Mouse (Mus musculus): Measurements from ENCODE around the gene Creld1. TPM values are rescaled to one million over a fixed set of nuclear protein-coding genes. Genes with fewer than 3 reads are reported as not detected.

Gene Creld1
- polyA plus RNA-seq (2015; fragmentation: Nextera tagmentation; extraction: Ambion mirVana): 23.2 and 23.3 TPM in 2 replicates

DNA sequence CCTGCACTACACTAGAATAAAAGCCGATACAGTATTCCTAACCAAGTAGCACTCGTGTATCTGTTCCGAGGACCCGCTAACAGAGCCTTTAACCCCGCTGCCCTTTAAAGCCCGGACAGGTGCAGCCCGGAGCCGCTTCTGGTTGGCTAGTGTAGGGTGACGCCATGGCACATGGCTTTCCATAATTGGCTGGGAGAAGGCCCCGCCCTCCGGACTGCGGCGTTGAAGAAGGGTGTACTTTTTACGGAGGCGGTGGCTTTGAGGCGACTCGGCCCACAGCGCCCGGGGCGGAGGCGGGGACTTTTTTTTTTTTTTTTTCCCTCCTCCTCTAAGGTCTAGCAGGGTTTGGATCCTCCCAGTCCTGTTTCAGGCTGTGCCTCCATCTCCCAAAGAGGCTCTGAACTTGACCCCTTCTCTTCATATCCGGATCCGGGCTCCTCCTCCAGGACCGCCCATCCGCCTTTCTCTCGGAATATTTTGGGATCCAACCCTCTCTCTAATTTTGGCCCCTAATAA, at the start of gene Creld1:
TSS of gene Creld1 (plus strand) at position 198 of the 516 bp plus-strand sequence.
- WGBS: under 1% methylated on average over 26 of the region's 26 CpGs
- Histone ChIP-seq H3K4me2 (peak within 1 kb of the TSS; percentile 89), H3K27me3 (replicated peaks) (peaks cover 23% of the 10 kb centered on the region; the same call in 1 of the 2 replicates), H3K4me3 (replicated peaks) (peak within 1 kb of the TSS; percentile 55), H3K4me1 (peaks cover 15% of the 10 kb centered on the region), H3K27ac (peak within 1 kb of the TSS; percentile 80), H3K36me3 (no peaks in the 10 kb centered on the region), H3K9ac (peak within 1 kb of the TSS; percentile 44), H3K9me3 (no peaks in the 10 kb centered on the region)
- ATAC-seq (ENCODE audit: insufficient read depth, low FRiP score, low read depth): peak; percentile 96

DNA sequence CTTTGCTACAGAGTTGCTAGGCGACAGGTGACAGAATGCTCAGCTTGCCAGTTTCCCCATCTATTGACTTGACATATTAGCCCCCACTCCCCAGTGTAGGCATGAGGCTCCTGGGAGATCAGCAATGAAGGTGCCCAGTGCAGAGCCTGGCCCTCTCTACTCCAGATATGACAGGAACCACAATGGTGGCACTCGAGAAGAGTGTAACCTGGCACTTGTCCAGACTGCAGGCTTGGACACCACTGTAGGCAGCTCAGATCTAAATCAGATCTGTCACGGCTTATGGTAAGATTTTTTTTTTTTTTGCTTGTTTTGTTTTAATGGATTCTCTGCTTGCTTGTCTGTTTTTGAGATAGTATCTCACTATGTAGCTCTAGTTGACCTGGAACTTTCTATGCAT, 49.4 kb upstream of the Creld1 start:
- no peak for ATAC-seq (ENCODE audit: insufficient read depth, low FRiP score, low read depth)
- no peak overlapping the region for H3K27ac ChIP-seq
- no peak overlapping the region for H3K4me2 ChIP-seq
- 82% methylated on average over 3 of the region's 3 CpGs for WGBS
- H3K4me1 ChIP-seq: no peaks in the 10 kb centered on the region
- no peaks in the 10 kb centered on the region for H3K27me3 ChIP-seq (replicated peaks)
- H3K36me3 ChIP-seq: no peaks in the 10 kb centered on the region
- no peak overlapping the region for H3K9ac ChIP-seq
- no peak overlapping the region for H3K4me3 ChIP-seq (replicated peaks)
- no peaks in the 10 kb centered on the region for H3K9me3 ChIP-seq

DNA sequence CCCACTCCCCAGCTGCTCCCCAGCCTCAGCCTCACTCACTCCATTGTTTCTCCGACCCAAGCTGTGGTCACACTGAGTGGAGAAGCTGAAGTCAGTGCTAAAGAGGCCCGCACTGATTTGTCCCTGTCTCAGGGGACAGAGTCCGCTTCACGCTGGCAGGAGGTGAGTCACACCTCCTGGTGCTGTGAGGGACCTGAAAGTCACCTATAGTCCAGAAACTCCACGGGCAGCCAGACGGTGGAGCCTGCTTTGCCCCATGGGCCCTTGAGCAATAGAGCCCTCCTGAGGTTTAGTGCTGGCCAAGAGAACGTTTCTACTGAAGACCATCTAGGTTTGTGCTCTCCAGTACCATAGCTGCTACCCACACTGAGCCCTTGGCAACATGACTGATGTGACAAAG, 48.4 kb upstream of the Creld1 start:
- Histone ChIP-seq H3K9ac (no peak overlapping the region), H3K4me2 (no peak overlapping the region), H3K9me3 (no peaks in the 10 kb centered on the region), H3K4me1 (no peaks in the 10 kb centered on the region), H3K36me3 (no peaks in the 10 kb centered on the region), H3K27me3 (replicated peaks) (no peaks in the 10 kb centered on the region), H3K4me3 (replicated peaks) (no peak overlapping the region), H3K27ac (no peak overlapping the region)
- 64% methylated on average over 7 of the region's 7 CpGs for WGBS
- peak; percentile 84 for ATAC-seq (ENCODE audit: insufficient read depth, low FRiP score, low read depth)

DNA sequence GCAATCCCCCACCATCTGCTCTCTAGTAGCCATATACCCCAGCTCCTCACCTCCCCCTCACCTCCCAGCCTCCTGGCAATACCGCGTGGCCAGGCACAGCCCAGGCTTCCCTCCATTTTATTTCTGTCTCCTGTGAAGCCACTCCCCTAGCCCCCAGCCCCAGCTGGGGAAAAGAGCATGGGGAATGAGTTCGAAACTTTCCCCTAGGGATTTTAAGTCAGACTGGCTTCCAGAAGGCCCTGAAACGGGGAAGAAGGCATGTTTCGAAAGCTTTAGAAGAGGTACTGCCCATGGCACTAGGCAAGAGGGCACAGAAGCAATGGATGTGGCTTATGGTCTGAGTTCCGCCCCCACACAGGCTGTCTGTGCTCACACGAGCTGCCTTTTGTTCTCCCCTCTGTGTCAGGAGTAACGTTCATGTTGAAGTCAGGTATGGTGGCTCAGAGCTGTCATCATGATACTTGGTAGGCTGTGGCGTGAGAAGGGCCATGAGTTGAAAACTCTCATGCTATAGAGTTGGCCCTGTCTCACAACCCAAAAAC, 47.4 kb upstream of the Creld1 start, which contains the start of gene Cidec:
TSS of gene Cidec (minus strand) at position 97 of the 542 bp plus-strand sequence.
- Histone ChIP-seq H3K27ac (no peak within 1 kb of the TSS), H3K4me1 (no peaks in the 10 kb centered on the region), H3K4me2 (no peak within 1 kb of the TSS), H3K27me3 (replicated peaks) (no peaks in the 10 kb centered on the region), H3K36me3 (no peaks in the 10 kb centered on the region), H3K9ac (no peak within 1 kb of the TSS), H3K9me3 (no peaks in the 10 kb centered on the region), H3K4me3 (replicated peaks) (no peak within 1 kb of the TSS)
- WGBS: 80% methylated on average over 9 of the region's 9 CpGs
- no peak for ATAC-seq (ENCODE audit: insufficient read depth, low FRiP score, low read depth)

DNA sequence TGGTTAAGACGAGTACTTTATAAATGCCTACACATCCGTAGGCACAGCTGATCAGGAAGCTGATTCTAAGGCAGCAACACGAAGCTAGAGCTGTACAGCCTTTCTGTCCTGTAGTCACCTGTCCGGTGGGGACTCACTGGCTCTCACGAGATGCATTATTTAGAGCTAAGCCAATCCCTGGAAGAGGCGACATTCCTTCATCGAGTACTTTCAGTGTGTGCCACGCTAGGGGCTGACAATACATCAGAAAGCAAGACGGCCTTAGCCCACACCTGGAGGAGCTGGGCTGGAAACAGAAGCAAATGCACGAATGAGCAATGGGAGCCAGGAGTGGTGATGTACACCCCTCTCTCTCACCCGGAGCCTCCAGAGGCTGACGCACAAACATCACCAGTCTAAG, 46.0 kb upstream of the Creld1 start:
- Histone ChIP-seq H3K4me3 (replicated peaks) (no peak overlapping the region), H3K9me3 (no peaks in the 10 kb centered on the region), H3K27ac (no peak overlapping the region), H3K4me1 (no peaks in the 10 kb centered on the region), H3K4me2 (no peak overlapping the region), H3K27me3 (replicated peaks) (no peaks in the 10 kb centered on the region), H3K36me3 (no peaks in the 10 kb centered on the region), H3K9ac (no peak overlapping the region)
- no peak for ATAC-seq (ENCODE audit: insufficient read depth, low FRiP score, low read depth)
- WGBS: 69% methylated on average over 12 of the region's 12 CpGs

DNA sequence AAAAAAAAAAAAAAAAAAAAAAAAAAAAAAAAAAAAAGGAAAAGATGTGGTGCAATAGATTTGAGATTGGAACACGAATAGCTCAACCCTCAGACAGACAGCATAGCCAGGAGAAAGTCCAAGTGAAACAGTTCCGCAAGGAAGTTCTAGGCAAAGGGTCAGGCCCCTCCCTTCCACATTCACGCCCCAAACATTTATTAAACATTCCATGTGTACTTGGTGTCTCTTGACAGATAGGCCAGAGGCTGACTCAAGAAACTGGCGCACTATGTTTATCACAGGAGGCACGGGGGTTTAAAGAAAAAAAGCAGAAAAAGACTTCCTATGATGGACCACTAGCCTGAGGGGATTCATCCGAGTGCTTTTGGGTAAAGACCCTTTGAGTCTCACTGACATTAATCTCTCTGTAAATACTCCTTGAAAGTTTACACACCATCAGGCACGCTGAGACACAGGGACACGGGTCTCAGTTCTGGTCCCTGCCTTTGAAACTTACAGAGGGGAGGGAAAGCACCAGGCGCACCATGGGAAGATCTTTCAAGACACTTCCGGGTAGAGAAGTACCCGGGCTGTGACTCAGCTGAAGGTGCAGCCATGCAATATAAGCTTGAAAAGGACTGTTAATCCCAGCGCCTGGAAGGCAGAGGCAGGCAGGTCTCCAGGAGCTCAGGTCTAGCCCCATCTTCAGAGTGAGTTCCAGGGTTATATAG, 44.2 kb upstream of the Creld1 start:
- WGBS: 47% methylated on average over 12 of the region's 12 CpGs
- Histone ChIP-seq H3K27ac (no peak overlapping the region), H3K27me3 (replicated peaks) (no peaks in the 10 kb centered on the region), H3K4me2 (no peak overlapping the region), H3K4me1 (no peaks in the 10 kb centered on the region), H3K4me3 (replicated peaks) (no peak overlapping the region), H3K9ac (no peak overlapping the region), H3K36me3 (no peaks in the 10 kb centered on the region), H3K9me3 (no peaks in the 10 kb centered on the region)
- ATAC-seq (ENCODE audit: insufficient read depth, low FRiP score, low read depth): no peak

DNA sequence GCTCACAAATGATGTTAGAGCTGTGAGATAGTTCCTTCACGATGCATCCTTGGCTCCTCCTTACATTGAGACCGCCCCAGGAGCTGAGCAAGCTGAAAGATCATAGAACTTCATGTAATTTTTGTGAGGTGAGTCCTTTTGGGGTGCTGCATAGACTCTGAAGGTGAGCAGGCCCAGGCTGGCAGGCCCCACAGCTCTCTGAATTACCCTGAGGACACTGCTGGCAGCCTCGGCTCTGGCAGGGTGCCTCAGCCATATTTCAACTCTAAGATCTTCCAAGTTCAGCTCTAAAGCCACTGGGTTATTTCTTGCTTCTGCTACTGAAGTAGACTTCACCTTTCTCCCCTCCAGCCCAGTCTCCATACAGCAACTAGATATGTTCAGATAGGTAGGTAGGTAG, 42.4 kb upstream of the Creld1 start:
- WGBS: 84% methylated on average over 3 of the region's 3 CpGs
- H3K36me3 ChIP-seq: no peaks in the 10 kb centered on the region
- ATAC-seq (ENCODE audit: insufficient read depth, low FRiP score, low read depth): no peak

DNA sequence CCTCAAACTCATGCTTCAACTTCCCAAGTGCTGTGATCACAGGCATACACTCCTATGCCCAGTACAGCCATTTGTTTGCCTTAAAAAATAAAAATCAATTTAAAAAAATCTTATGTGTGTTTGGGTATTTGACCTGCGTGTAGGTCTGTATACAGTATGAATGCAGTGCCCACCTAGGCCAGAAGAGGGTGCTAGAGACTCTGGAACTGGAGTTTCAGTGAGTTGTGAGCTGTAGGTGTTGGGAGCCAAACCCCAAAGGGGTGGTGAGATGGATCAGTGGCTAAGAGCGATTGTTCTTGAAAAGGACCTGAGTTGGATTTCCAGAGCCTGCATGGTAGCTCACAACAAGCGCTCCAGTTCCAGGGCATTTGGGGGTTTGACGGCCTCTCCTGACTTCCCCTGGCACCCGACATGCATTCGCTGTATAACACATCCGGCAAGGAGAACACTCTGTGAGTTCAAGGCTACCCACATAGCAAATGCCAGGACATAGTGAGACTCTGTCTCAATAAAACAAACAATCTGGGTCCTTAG, 41.9 kb upstream of the Creld1 start:
- H3K4me3 ChIP-seq (replicated peaks): no peak overlapping the region
- no peak overlapping the region for H3K9ac ChIP-seq
- H3K4me1 ChIP-seq: no peaks in the 10 kb centered on the region
- 0 out of 2 replicates have a peak, but pooled peaks cover under 1% of the 10 kb centered on the region for H3K36me3 ChIP-seq
- no peaks in the 10 kb centered on the region for H3K27me3 ChIP-seq (replicated peaks)
- WGBS: 52% methylated on average over 7 of the region's 7 CpGs
- ATAC-seq (ENCODE audit: insufficient read depth, low FRiP score, low read depth): no peak
- H3K4me2 ChIP-seq: no peak overlapping the region
- H3K27ac ChIP-seq: no peak overlapping the region
- no peaks in the 10 kb centered on the region for H3K9me3 ChIP-seq

More for the DNA sequence above, 42.4 kb upstream of the Creld1 start:
- Histone ChIP-seq H3K4me3 (replicated peaks) (no peak overlapping the region), H3K27ac (no peak overlapping the region), H3K9me3 (no peaks in the 10 kb centered on the region), H3K27me3 (replicated peaks) (no peaks in the 10 kb centered on the region), H3K4me1 (no peaks in the 10 kb centered on the region), H3K4me2 (no peak overlapping the region), H3K9ac (no peak overlapping the region)

DNA sequence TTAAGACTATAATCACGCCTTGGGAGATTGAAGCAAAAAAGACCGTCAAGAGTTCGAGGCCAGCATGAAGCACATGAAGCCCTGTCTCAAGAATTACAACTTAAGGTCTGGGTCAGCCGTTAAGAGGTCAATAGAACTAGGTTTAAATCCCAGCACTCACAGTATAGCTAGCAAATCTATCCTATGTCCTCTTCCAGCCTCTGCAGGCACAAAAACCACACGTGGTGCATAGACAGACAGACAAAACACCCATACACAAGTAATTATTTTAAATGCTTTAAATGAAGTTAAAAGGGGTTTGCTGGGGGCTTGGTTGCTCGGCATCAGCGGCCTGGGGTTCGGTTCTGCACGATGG, 41.0 kb upstream of the Creld1 start:
- Histone ChIP-seq H3K4me3 (replicated peaks) (peak overlapping the region; percentile 99), H3K27ac (peak overlapping the region; percentile 33; the same call in 1 of the 2 replicates), H3K27me3 (replicated peaks) (no peaks in the 10 kb centered on the region), H3K4me1 (no peaks in the 10 kb centered on the region), H3K36me3 (peaks cover 9% of the 10 kb centered on the region), H3K4me2 (peak overlapping the region; percentile 79), H3K9ac (0 out of 2 replicates have a peak overlapping the region, but pooled peaks have one; percentile 26), H3K9me3 (no peaks in the 10 kb centered on the region)
- 38% methylated on average over 9 of the region's 9 CpGs for WGBS
- ATAC-seq (ENCODE audit: insufficient read depth, low FRiP score, low read depth): no peak

DNA sequence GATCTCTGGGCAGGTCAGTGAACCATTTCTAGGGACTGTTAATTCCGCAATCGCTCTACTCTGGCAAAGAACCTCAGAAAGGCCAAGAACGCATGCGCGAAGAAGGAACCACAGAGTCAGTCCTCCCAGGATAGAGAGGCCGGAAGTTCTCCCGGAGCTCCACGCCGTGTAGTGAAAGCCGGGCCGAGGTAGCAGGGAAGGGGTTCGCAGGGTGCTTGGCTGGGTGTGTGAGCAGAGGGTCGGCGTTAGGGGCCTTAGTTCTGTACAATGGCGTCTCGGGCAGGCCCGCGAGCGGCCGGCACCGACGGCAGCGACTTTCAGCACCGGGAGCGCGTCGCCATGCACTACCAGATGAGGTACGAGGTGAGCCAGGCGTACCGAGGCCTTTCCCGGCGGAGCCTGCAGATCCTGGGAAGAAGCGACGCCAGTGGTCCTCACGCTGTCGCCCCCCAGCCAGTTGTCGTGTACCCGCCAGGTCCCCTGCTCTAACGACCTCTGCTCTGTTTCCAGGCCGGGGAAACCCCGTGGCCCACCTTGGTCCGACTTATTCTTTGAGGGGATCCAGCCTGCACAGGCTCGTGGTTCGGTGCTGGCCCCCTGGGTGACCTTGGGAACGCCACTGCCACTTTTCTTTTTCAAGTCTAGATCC, 40.5 kb upstream of the Creld1 start, which contains the start of gene Jagn1:
TSS of gene Jagn1 (plus strand) at position 128 of the 649 bp plus-strand sequence.
- under 1% methylated on average over 45 of the region's 45 CpGs for WGBS
- H3K4me2 ChIP-seq: peak within 1 kb of the TSS; percentile 79
- peak within 1 kb of the TSS; percentile 88 for H3K9ac ChIP-seq
- H3K4me3 ChIP-seq (replicated peaks): peak within 1 kb of the TSS; percentile 99
- H3K27me3 ChIP-seq (replicated peaks): no peaks in the 10 kb centered on the region
- peaks cover 14% of the 10 kb centered on the region for H3K36me3 ChIP-seq
- no peaks in the 10 kb centered on the region for H3K9me3 ChIP-seq
- H3K27ac ChIP-seq: peak within 1 kb of the TSS; percentile 79
- ATAC-seq (ENCODE audit: insufficient read depth, low FRiP score, low read depth): peak; percentile 89; the same call in 1 of the 2 replicates
- H3K4me1 ChIP-seq: no peaks in the 10 kb centered on the region

DNA sequence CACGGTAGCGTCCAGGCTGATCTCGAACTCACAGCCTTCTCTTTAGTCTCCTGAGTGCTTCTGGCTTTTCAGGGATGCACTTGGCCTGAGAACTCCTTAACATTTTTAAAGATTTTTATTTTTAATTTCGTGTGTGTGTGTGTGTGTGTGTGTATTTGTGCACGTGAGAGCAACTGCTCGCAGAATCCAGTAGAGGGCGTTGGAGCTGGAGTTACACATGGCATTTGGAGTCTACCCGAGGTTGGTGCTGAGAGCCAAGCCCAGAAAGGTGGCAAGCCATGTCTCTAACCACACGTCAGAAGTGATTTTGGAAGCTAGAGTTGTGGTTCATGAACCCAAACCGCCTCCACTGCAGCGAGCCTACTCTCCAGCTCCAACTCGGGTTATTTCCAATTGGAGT, 40.0 kb upstream of the Creld1 start:
- H3K36me3 ChIP-seq: peaks cover 19% of the 10 kb centered on the region
- 41% methylated on average over 12 of the region's 12 CpGs for WGBS
- ATAC-seq (ENCODE audit: insufficient read depth, low FRiP score, low read depth): no peak
- H3K27me3 ChIP-seq (replicated peaks): no peaks in the 10 kb centered on the region
- peak overlapping the region; percentile 79; the same call in 1 of the 2 replicates for H3K27ac ChIP-seq
- peak overlapping the region; percentile 79 for H3K4me2 ChIP-seq
- peak overlapping the region; percentile 88 for H3K9ac ChIP-seq
- peak overlapping the region; percentile 99 for H3K4me3 ChIP-seq (replicated peaks)
- no peaks in the 10 kb centered on the region for H3K9me3 ChIP-seq
- no peaks in the 10 kb centered on the region for H3K4me1 ChIP-seq
